Comparison of ENCODE assay signal across 15 mouse cellular contexts in genomic region chr12:32486729-32487128, GRCm38 (mm10).
A peak's percentile ranks its signal among the peaks of the same experiment; 100 is the strongest.
DNase-seq lines count a peak whose midpoint lies in the region; ATAC-seq and TF ChIP-seq lines count a peak whose summit lies in the region.
"Had no signal": no experiment of that assay in that cellular context is flagged by ENCODE, and none has a peak within 500 bp of the region (broad histone marks: within the 10 kb centered on the region; RNA-seq: fewer than 3 reads in every experiment).

No protein-coding gene starts in this region.

- no peak overlapping the region for H3K9ac ChIP-seq in heart, postnatal 0 days (replicated peaks; ENCODE audit: low read depth, low read length)
- H3K9ac ChIP-seq: hindbrain, embryonic 14.5 days; liver, postnatal 0 days; midbrain, embryonic 13.5 days; neural tube, embryonic 12.5 days had no signal

- peak; percentile 18 for DNase-seq in heart, postnatal 0 days (ENCODE audit: low spot score)
- no peak for DNase-seq in heart, adult 9 months (ENCODE audit: low spot score in 2 of 2)
- peak; percentile 14 for DNase-seq in CD4-positive helper T cell, adult 2 months (ENCODE audit: low read depth, low spot score)
- peak; percentile 49 for DNase-seq in thymus, adult 2 months
- DNase-seq in adrenal gland, adult 8-10 months = no peak
- DNase-seq: adrenal gland, postnatal 10 days; gastrocnemius, postnatal 14 days; layer of hippocampus, postnatal 36 days; liver, postnatal 0 days had no signal

- no peak overlapping the region for H3K4me3 ChIP-seq in heart, postnatal 0 days (ENCODE audit: low read depth, low read length)
- no peak overlapping the region for H3K4me3 ChIP-seq in bone marrow macrophage, adult 2 months (ENCODE audit: insufficient read depth, low read length)
- no peak overlapping the region for H3K4me3 ChIP-seq in thymus, adult 2 months (ENCODE audit: control insufficient read depth, insufficient read depth, low read length)
- H3K4me3 ChIP-seq: midbrain, embryonic 13.5 days; neural tube, embryonic 12.5 days had no signal

- ATAC-seq in heart, postnatal 0 days (ENCODE audit: insufficient read depth, low read depth) = 0 out of 2 replicates have a peak, but pooled peaks have one; percentile 36
- ATAC-seq in inflammation-experienced regulatory T-cells, adult 6 months = no peak
- ATAC-seq: forebrain, embryonic 16.5 days; liver, postnatal 0 days; midbrain, embryonic 13.5 days had no signal

- H3K9me3 ChIP-seq in heart, postnatal 0 days (replicated peaks; ENCODE audit: control insufficient read depth, low read length) = no peaks in the 10 kb centered on the region
- H3K9me3 ChIP-seq: midbrain, embryonic 13.5 days; neural tube, embryonic 12.5 days had no signal

- H3K4me1 ChIP-seq in heart, postnatal 0 days (ENCODE audit: control insufficient read depth, insufficient read depth) = peaks cover 23% of the 10 kb centered on the region; the same call in 1 of the 2 replicates
- H3K4me1 ChIP-seq in bone marrow macrophage, adult 2 months (ENCODE audit: control insufficient read depth, insufficient read depth, low read length) = peaks cover 39% of the 10 kb centered on the region
- peaks cover 2% of the 10 kb centered on the region for H3K4me1 ChIP-seq in thymus, adult 2 months (replicated peaks; ENCODE audit: control insufficient read depth, insufficient read depth, low read length)
- H3K4me1 ChIP-seq: midbrain, embryonic 13.5 days; neural tube, embryonic 12.5 days had no signal

- H3K27me3 ChIP-seq in heart, postnatal 0 days (ENCODE audit: control insufficient read depth, insufficient read depth, low read length) = no peaks in the 10 kb centered on the region
- no peaks in the 10 kb centered on the region for H3K27me3 ChIP-seq in thymus, adult 2 months (ENCODE audit: control insufficient read depth, insufficient read depth, low read length)
- H3K27me3 ChIP-seq: midbrain, embryonic 13.5 days; neural tube, embryonic 12.5 days had no signal

- no peak for TF ChIP-seq POLR2A in bone marrow macrophage, adult 2 months (IDR thresholded peaks at IDR 0.05; ENCODE audit: borderline replicate concordance, low read depth, low read length)
- no peak for TF ChIP-seq POLR2A in thymus, adult 2 months (IDR thresholded peaks at IDR 0.05; ENCODE audit: control insufficient read depth, extremely low read depth, insufficient read depth, low read length, poor library complexity)

- no peak for TF ChIP-seq EP300 in heart, postnatal 0 days (IDR thresholded peaks at IDR 0.05; ENCODE audit: low read depth)

- WGBS in heart, postnatal 0 days = 35% methylated on average over 2 of the region's 2 CpGs
- 0% methylated on average over 2 of the region's 2 CpGs for WGBS in thymus, adult 2 months

- H3K36me3 ChIP-seq in heart, postnatal 0 days (replicated peaks; ENCODE audit: control insufficient read depth, insufficient read depth, low read length) = no peaks in the 10 kb centered on the region
- no peaks in the 10 kb centered on the region for H3K36me3 ChIP-seq in thymus, adult 2 months (ENCODE audit: control insufficient read depth, insufficient read depth, low read length)
- H3K36me3 ChIP-seq: midbrain, embryonic 13.5 days; neural tube, embryonic 12.5 days had no signal

- H3K27ac ChIP-seq in heart, postnatal 0 days (ENCODE audit: low read depth) = peak overlapping the region; percentile 38; the same call in 1 of the 2 replicates
- H3K27ac ChIP-seq in bone marrow macrophage, adult 2 months (ENCODE audit: insufficient read depth, low read depth, low read length) = peak overlapping the region; percentile 84
- H3K27ac ChIP-seq in thymus, adult 2 months (ENCODE audit: control insufficient read depth, insufficient read depth, low read length) = no peak overlapping the region
- H3K27ac ChIP-seq: hindbrain, embryonic 14.5 days; midbrain, embryonic 13.5 days; neural tube, embryonic 12.5 days had no signal

- no peak for TF ChIP-seq CTCF in heart, postnatal 0 days (IDR thresholded peaks at IDR 0.05; ENCODE audit: low read depth)
- no peak for TF ChIP-seq CTCF in bone marrow macrophage, adult 2 months (IDR thresholded peaks at IDR 0.05; ENCODE audit: low read depth, low read length)
- no peak for TF ChIP-seq CTCF in thymus, adult 2 months (IDR thresholded peaks at IDR 0.05; ENCODE audit: borderline replicate concordance, control insufficient read depth, extremely low read depth, insufficient read depth, low read length, poor library complexity)

- H3K4me2 ChIP-seq in heart, postnatal 0 days (ENCODE audit: low read depth, low read length) = no peak overlapping the region
- H3K4me2 ChIP-seq: hindbrain, embryonic 14.5 days; midbrain, embryonic 13.5 days; neural tube, embryonic 12.5 days had no signal

Comparison
In these comparisons a context has a peak if more than half of its experiments do, and no peak if none do; other contexts are left out.
1. DNase-seq: peak in heart, postnatal 0 days (single experiment), CD4-positive helper T cell, adult 2 months (single experiment) and thymus, adult 2 months (single experiment); none in heart, adult 9 months (0 of 2) and adrenal gland, adult 8-10 months (single experiment).